10 mouse cellular contexts compared by ENCODE assay signal in the genomic region with DNA sequence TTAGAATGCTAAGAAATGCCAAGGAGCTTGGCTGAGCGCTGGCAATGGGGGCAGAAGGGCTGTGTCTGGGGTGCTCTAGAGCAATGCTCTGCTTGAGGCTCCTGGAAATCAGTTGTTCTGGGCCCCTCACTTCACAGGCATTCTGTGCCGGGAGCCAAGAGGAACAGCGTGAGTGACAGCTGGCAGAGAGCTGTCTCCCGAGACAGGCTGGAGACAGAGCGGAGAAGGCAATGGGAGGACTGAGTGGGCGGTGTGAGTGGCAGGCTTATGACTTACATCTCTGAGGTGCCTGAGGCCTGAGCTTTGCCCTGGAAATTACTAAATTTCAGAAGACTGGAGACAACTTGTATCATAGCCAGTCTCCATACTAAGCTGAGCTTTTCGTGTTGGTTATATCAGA. TPM values are rescaled to one million over a fixed set of nuclear protein-coding genes. Genes with fewer than 3 reads are reported as not detected.
DNase-seq lines count a peak whose midpoint lies in the region; ATAC-seq and TF ChIP-seq lines count a peak whose summit lies in the region.
"Had no signal": no experiment of that assay in that cellular context is flagged by ENCODE, and none has a peak within 500 bp of the region (broad histone marks: within the 10 kb centered on the region; RNA-seq: fewer than 3 reads in every experiment).

No protein-coding gene starts in this region.

- no peak overlapping the region for H3K4me2 ChIP-seq in forebrain, postnatal 0 days (ENCODE audit: low read depth)
- H3K4me2 ChIP-seq in forebrain, embryonic 15.5 days (replicated peaks) = no peak overlapping the region
- no peak overlapping the region for H3K4me2 ChIP-seq in midbrain, embryonic 15.5 days

- H3K36me3 ChIP-seq in forebrain, postnatal 0 days (ENCODE audit: insufficient read depth) = no peaks in the 10 kb centered on the region
- H3K36me3 ChIP-seq in forebrain, embryonic 15.5 days = no peaks in the 10 kb centered on the region
- H3K36me3 ChIP-seq in midbrain, embryonic 15.5 days (replicated peaks) = no peaks in the 10 kb centered on the region

- no peaks in the 10 kb centered on the region for H3K4me1 ChIP-seq in forebrain, postnatal 0 days (ENCODE audit: insufficient read depth)
- no peaks in the 10 kb centered on the region for H3K4me1 ChIP-seq in forebrain, embryonic 15.5 days
- H3K4me1 ChIP-seq in midbrain, embryonic 15.5 days = no peaks in the 10 kb centered on the region

- no peak overlapping the region for H3K9ac ChIP-seq in forebrain, postnatal 0 days
- no peak overlapping the region for H3K9ac ChIP-seq in forebrain, embryonic 15.5 days (replicated peaks)
- no peak overlapping the region for H3K9ac ChIP-seq in midbrain, embryonic 15.5 days

- no peaks in the 10 kb centered on the region for H3K27me3 ChIP-seq in forebrain, postnatal 0 days (ENCODE audit: insufficient read depth, low read length)
- H3K27me3 ChIP-seq in forebrain, embryonic 15.5 days = no peaks in the 10 kb centered on the region
- no peaks in the 10 kb centered on the region for H3K27me3 ChIP-seq in midbrain, embryonic 15.5 days (replicated peaks)

- TF ChIP-seq CTCF in forebrain, postnatal 0 days (IDR thresholded peaks at IDR 0.05; ENCODE audit: low read depth) = no peak

- WGBS in forebrain, postnatal 0 days = 37% methylated on average over 7 of the region's 7 CpGs
- WGBS in forebrain, embryonic 15.5 days = 42% methylated on average over 7 of the region's 7 CpGs
- WGBS in midbrain, embryonic 15.5 days = 40% methylated on average over 7 of the region's 7 CpGs

- peak; percentile 49 for DNase-seq in forebrain, postnatal 0 days
- DNase-seq in right cerebral cortex, postnatal 10 days (ENCODE audit: low spot score in 2 of 2) = peak; percentile 49 to 50
- no peak for DNase-seq in right cerebral cortex, postnatal 25 days
- peak; percentile 22 to 23 for DNase-seq in heart, postnatal 14 days
- DNase-seq in left cerebral cortex, postnatal 36 days (ENCODE audit: low spot score in 2 of 2) = no peak
- no peak for DNase-seq in kidney, adult 18-20 months
- DNase-seq: kidney, postnatal 14 days had no signal

- no peak overlapping the region for H3K4me3 ChIP-seq in forebrain, postnatal 0 days (ENCODE audit: low read depth, low read length)
- no peak overlapping the region for H3K4me3 ChIP-seq in forebrain, embryonic 15.5 days
- no peak overlapping the region for H3K4me3 ChIP-seq in midbrain, embryonic 15.5 days

- ATAC-seq in forebrain, postnatal 0 days = peak; percentile 47; the same call in 1 of the 2 replicates
- ATAC-seq in forebrain, embryonic 15.5 days (replicated peaks) = no peak; the same call in 1 of the 2 replicates
- ATAC-seq in midbrain, embryonic 15.5 days (replicated peaks) = 0 out of 2 replicates have a peak, but pooled peaks have one; percentile 22
- ATAC-seq: CD4-positive, CD25-positive, alpha-beta regulatory T cell, adult 4 months had no signal

- no peak overlapping the region for H3K27ac ChIP-seq in forebrain, postnatal 0 days (ENCODE audit: low read depth, low read length)
- H3K27ac ChIP-seq in forebrain, embryonic 15.5 days (replicated peaks) = no peak overlapping the region
- no peak overlapping the region for H3K27ac ChIP-seq in midbrain, embryonic 15.5 days

- intact Hi-C loops in heart, postnatal 14 days (cut with DNase I) = loop anchor here (5.0 kb wide), 1 partner anchor 109 kb away; no protein-coding TSS in a partner anchor
- intact Hi-C loops in left cerebral cortex, postnatal 36 days (cut with DNase I) = loop anchor here (5.0 kb wide), 1 partner anchor 109 kb away; no protein-coding TSS in a partner anchor

- H3K9me3 ChIP-seq in forebrain, postnatal 0 days (ENCODE audit: low read length) = no peaks in the 10 kb centered on the region
- H3K9me3 ChIP-seq in forebrain, embryonic 15.5 days = no peaks in the 10 kb centered on the region
- H3K9me3 ChIP-seq in midbrain, embryonic 15.5 days = no peaks in the 10 kb centered on the region

RNA-seq across cellular contexts. Expression of a gene that starts 12.7 kb away (rescaled TPM):
- total RNA-seq in forebrain, postnatal 0 days (2014; rRNA removed) = 3.1 and 3.2 TPM in 2 replicates
- polyA plus RNA-seq in forebrain, postnatal 0 days (2015; fragmentation: Nextera tagmentation; extraction: Ambion mirVana) = 4.9 and 5.1 TPM in 2 replicates
- 2.1 and 3.7 TPM in 2 replicates for polyA plus RNA-seq in forebrain, embryonic 15.5 days (2015; fragmentation: Nextera tagmentation; extraction: Ambion mirVana)
- total RNA-seq in heart, postnatal 14 days (2021) = 1 to 10 TPM; 3.7 to 4.7 TPM
- polyA plus RNA-seq in midbrain, embryonic 15.5 days (2015; fragmentation: Nextera tagmentation; extraction: Ambion mirVana) = 4.4 and 4.8 TPM in 2 replicates
- total RNA-seq in left cerebral cortex, postnatal 36 days (2021) = 1 to 10 TPM; 2.2 to 4.3 TPM
- polyA plus RNA-seq: CD4-positive, CD25-positive, alpha-beta regulatory T cell, adult 4 months had no signal

RNA-seq across cellular contexts. Expression of a gene that starts 13.8 kb away (rescaled TPM):
- total RNA-seq in forebrain, postnatal 0 days (2014; rRNA removed) = 2.6 and 3.6 TPM in 2 replicates
- polyA plus RNA-seq in forebrain, postnatal 0 days (2015; fragmentation: Nextera tagmentation; extraction: Ambion mirVana) = 1.8 and 2.3 TPM in 2 replicates
- polyA plus RNA-seq in forebrain, embryonic 15.5 days (2015; fragmentation: Nextera tagmentation; extraction: Ambion mirVana) = 0.60 and 1.3 TPM in 2 replicates
- under 1 TPM; 0.29 to 0.39 TPM for total RNA-seq in heart, postnatal 14 days (2021)
- 1.4 TPM in 2 replicates for polyA plus RNA-seq in midbrain, embryonic 15.5 days (2015; fragmentation: Nextera tagmentation; extraction: Ambion mirVana)
- total RNA-seq in left cerebral cortex, postnatal 36 days (2021) = 1 to 10 TPM; 3.0 to 3.9 TPM

RNA-seq across cellular contexts. Expression of a gene that starts 54.1 kb away (rescaled TPM):
- not detected in 2 replicates for total RNA-seq in forebrain, postnatal 0 days (2014; rRNA removed)
- not detected in 2 replicates for polyA plus RNA-seq in forebrain, postnatal 0 days (2015; fragmentation: Nextera tagmentation; extraction: Ambion mirVana)
- 0.18 and 0.24 TPM in 2 replicates for polyA plus RNA-seq in forebrain, embryonic 15.5 days (2015; fragmentation: Nextera tagmentation; extraction: Ambion mirVana)
- under 1 TPM in 1 of 2 experiments, not detected in 1; 0.44 TPM for total RNA-seq in heart, postnatal 14 days (2021)
- 0.56 TPM in 1 of 2 replicates, not detected in the other for polyA plus RNA-seq in midbrain, embryonic 15.5 days (2015; fragmentation: Nextera tagmentation; extraction: Ambion mirVana)
- total RNA-seq in left cerebral cortex, postnatal 36 days (2021) = under 1 TPM in 1 of 2 experiments, not detected in 1; 0.64 TPM

Comparison
In these comparisons a context has a peak if more than half of its experiments do, and no peak if none do; other contexts are left out.
1. DNase-seq: peak in forebrain, postnatal 0 days (single experiment), right cerebral cortex, postnatal 10 days (2 of 2) and heart, postnatal 14 days (2 of 2); none in right cerebral cortex, postnatal 25 days (single experiment), left cerebral cortex, postnatal 36 days (0 of 2) and kidney, adult 18-20 months (single experiment).